Mouse (Mus musculus): ENCODE results near the gene Alg5.

GRCm38 (mm10) chr3:54766811-54767210 lies 31.5 kb downstream of the Alg5 start:
- no peak for TF ChIP-seq POLR2A (IDR thresholded peaks at IDR 0.05; ENCODE audit: insufficient read length, low read depth)
- TF ChIP-seq MAX (IDR thresholded peaks at IDR 0.05; ENCODE audit: low read depth) = no peak
- no peak for TF ChIP-seq TCF12 (IDR thresholded peaks at IDR 0.05; ENCODE audit: insufficient read depth, poor library complexity, severe bottlenecking)

All from myocyte (in vitro differentiated cells).